Mouse (Mus musculus) retina, embryonic 14.5 days (tissue): ENCODE measurements around the gene Med13l.

Source experiments
- DNase-seq: peaks from one replicate; pipeline ENCODE4 v3.0.0-alpha.2; 2015; ENCODE audit warnings: low spot score

Med13l gene

GRCm38 (mm10) chr5:118697073-118697472, 136.6 kb downstream of the Med13l start:
- no peak for DNase-seq

GRCm38 (mm10) chr5:118700978-118701377, 140.5 kb downstream of the Med13l start:
- DNase-seq: no peak

GRCm38 (mm10) chr5:118702674-118703073, 142.2 kb downstream of the Med13l start:
- DNase-seq: no peak

GRCm38 (mm10) chr5:118704148-118704547, 143.7 kb downstream of the Med13l start:
- DNase-seq: no peak

- no peak for DNase-seq
Observed at GRCm38 (mm10) chr5:118704960-118705359, 144.5 kb downstream of the Med13l start.

- DNase-seq: peak; percentile 68
Observed at GRCm38 (mm10) chr5:118706009-118706408, 145.5 kb downstream of the Med13l start.

- DNase-seq: no peak
Observed at GRCm38 (mm10) chr5:118706414-118706813, 145.9 kb downstream of the Med13l start.

- DNase-seq: no peak
Observed at GRCm38 (mm10) chr5:118707501-118707900, 147.0 kb downstream of the Med13l start.

- DNase-seq: peak; percentile 84
Observed at GRCm38 (mm10) chr5:118708215-118708949, 147.9 kb downstream of the Med13l start.

- no peak for DNase-seq
Observed at GRCm38 (mm10) chr5:118709847-118710251, 149.4 kb downstream of the Med13l start.

- DNase-seq: peak; percentile 42
Observed at GRCm38 (mm10) chr5:118715518-118715917, 155.0 kb downstream of the Med13l start.

GRCm38 (mm10) chr5:118716295-118717271, 156.1 kb downstream of the Med13l start:
- no peak for DNase-seq

- no peak for DNase-seq
Observed at GRCm38 (mm10) chr5:118717456-118717855, 157.0 kb downstream of the Med13l start.

GRCm38 (mm10) chr5:118718070-118718469, 157.6 kb downstream of the Med13l start:
- no peak for DNase-seq

GRCm38 (mm10) chr5:118721416-118721815, 160.9 kb downstream of the Med13l start:
- no peak for DNase-seq

- DNase-seq: no peak
Observed at GRCm38 (mm10) chr5:118721848-118722247, 161.4 kb downstream of the Med13l start.

GRCm38 (mm10) chr5:118722456-118722855, 162.0 kb downstream of the Med13l start:
- no peak for DNase-seq

- no peak for DNase-seq
Observed at GRCm38 (mm10) chr5:118725425-118725824, 164.9 kb downstream of the Med13l start.

- no peak for DNase-seq
Observed at GRCm38 (mm10) chr5:118725886-118726505, 165.5 kb downstream of the Med13l start.

- no peak for DNase-seq
Observed at GRCm38 (mm10) chr5:118727336-118727735, 166.9 kb downstream of the Med13l start.

GRCm38 (mm10) chr5:118732221-118732620, 171.7 kb downstream of the Med13l start:
- DNase-seq: peak; percentile 32

- DNase-seq: no peak
Observed at GRCm38 (mm10) chr5:118732651-118733050, 172.2 kb downstream of the Med13l start.
